Mouse (Mus musculus): ENCODE measurements around the gene Aox1.

DNA sequence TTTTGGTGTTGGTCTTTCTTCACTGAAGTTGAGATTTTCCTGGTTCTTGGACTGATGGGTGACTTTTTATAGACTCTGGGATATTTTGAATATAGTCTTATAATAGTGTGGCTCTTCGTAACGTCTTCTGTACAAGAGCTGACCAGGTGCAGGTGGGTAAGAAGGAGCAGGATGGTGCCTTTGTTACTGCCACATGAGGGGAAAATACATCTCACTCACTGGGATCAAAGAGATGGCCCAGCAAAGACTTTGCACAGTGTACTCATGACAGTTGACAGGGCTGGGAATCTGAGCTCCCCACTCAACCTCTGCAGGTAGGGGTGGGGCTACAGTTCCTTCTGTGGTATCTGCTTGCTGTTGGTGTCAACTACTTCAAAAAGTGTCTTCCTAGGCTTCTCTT is 44.5 kb downstream of the Aox1 start:
- TF ChIP-seq CTCF (conservative IDR thresholded peaks at IDR 0.05; ENCODE audit: low read length) (no peak), POU5F1 (IDR thresholded peaks at IDR 0.05; ENCODE audit: borderline replicate concordance, low read length) (no peak), NANOG (IDR thresholded peaks at IDR 0.05; ENCODE audit: borderline replicate concordance, low read length) (no peak)
